Mouse (Mus musculus): ENCODE results near the gene Rbm33. TPM values are rescaled to one million over a fixed set of nuclear protein-coding genes. Genes with fewer than 3 reads are reported as not detected.

The Rbm33 gene
- polyA plus RNA-seq, 1 experiment from 2014 or later: 13.9 TPM

GRCm38 (mm10) chr5:28329024-28329806 is 12.3 kb downstream of the Rbm33 start:
- no peak for ATAC-seq (ENCODE audit: borderline replicate concordance, extremely low read depth, low FRiP score, low TSS enrichment)
- 75% methylated on average over 7 of the region's 7 CpGs for WGBS

GRCm38 (mm10) chr5:28333731-28334130 is 16.8 kb downstream of the Rbm33 start:
- no peak overlapping the region for H3K4me3 ChIP-seq
- H3K4me1 ChIP-seq: no peaks in the 10 kb centered on the region
- no peaks in the 10 kb centered on the region for H3K27me3 ChIP-seq
- WGBS: 85% methylated on average over 2 of the region's 2 CpGs
- no peak for ATAC-seq (ENCODE audit: borderline replicate concordance, extremely low read depth, low FRiP score, low TSS enrichment)
- H3K4me2 ChIP-seq: no peak overlapping the region
- H3K9ac ChIP-seq: no peak overlapping the region
- H3K9me3 ChIP-seq: no peaks in the 10 kb centered on the region
- peaks cover 45% of the 10 kb centered on the region for H3K36me3 ChIP-seq
- no peak overlapping the region for H3K27ac ChIP-seq

More at GRCm38 (mm10) chr5:28329024-28329806, 12.3 kb downstream of the Rbm33 start:
- no peaks in the 10 kb centered on the region for H3K4me1 ChIP-seq
- H3K27ac ChIP-seq: no peak overlapping the region
- H3K27me3 ChIP-seq: no peaks in the 10 kb centered on the region
- no peaks in the 10 kb centered on the region for H3K9me3 ChIP-seq
- peaks cover 14% of the 10 kb centered on the region for H3K36me3 ChIP-seq
- H3K4me2 ChIP-seq: no peak overlapping the region
- H3K4me3 ChIP-seq: no peak overlapping the region
- H3K9ac ChIP-seq: no peak overlapping the region

- no peak overlapping the region for H3K9ac ChIP-seq
- H3K4me1 ChIP-seq: no peaks in the 10 kb centered on the region
- H3K4me3 ChIP-seq: no peak overlapping the region
- peaks cover 45% of the 10 kb centered on the region for H3K36me3 ChIP-seq
- ATAC-seq (ENCODE audit: borderline replicate concordance, extremely low read depth, low FRiP score, low TSS enrichment): no peak
- H3K27me3 ChIP-seq: no peaks in the 10 kb centered on the region
- no peaks in the 10 kb centered on the region for H3K9me3 ChIP-seq
- no peak overlapping the region for H3K4me2 ChIP-seq
- H3K27ac ChIP-seq: no peak overlapping the region
Observed at GRCm38 (mm10) chr5:28351857-28352513, 35.1 kb downstream of the Rbm33 start.

- H3K9ac ChIP-seq: no peak overlapping the region
- H3K9me3 ChIP-seq: no peaks in the 10 kb centered on the region
- H3K27me3 ChIP-seq: no peaks in the 10 kb centered on the region
- H3K4me1 ChIP-seq: no peaks in the 10 kb centered on the region
- no peak overlapping the region for H3K27ac ChIP-seq
- no peak overlapping the region for H3K4me3 ChIP-seq
- no peak for ATAC-seq (ENCODE audit: borderline replicate concordance, extremely low read depth, low FRiP score, low TSS enrichment)
- H3K4me2 ChIP-seq: no peak overlapping the region
- peaks cover 59% of the 10 kb centered on the region for H3K36me3 ChIP-seq
Observed at GRCm38 (mm10) chr5:28355614-28356013, 38.7 kb downstream of the Rbm33 start.

- Histone ChIP-seq H3K36me3 (peaks cover 77% of the 10 kb centered on the region), H3K4me3 (no peak overlapping the region), H3K4me1 (no peaks in the 10 kb centered on the region), H3K9me3 (no peaks in the 10 kb centered on the region), H3K27ac (no peak overlapping the region), H3K9ac (no peak overlapping the region), H3K4me2 (no peak overlapping the region), H3K27me3 (no peaks in the 10 kb centered on the region)
- no peak for ATAC-seq (ENCODE audit: borderline replicate concordance, extremely low read depth, low FRiP score, low TSS enrichment)
- 80% methylated on average over 2 of the region's 2 CpGs for WGBS
Observed at GRCm38 (mm10) chr5:28360745-28361144, 43.8 kb downstream of the Rbm33 start.

- Histone ChIP-seq H3K9me3 (no peaks in the 10 kb centered on the region), H3K9ac (no peak overlapping the region), H3K4me2 (no peak overlapping the region), H3K27me3 (no peaks in the 10 kb centered on the region), H3K27ac (no peak overlapping the region), H3K4me3 (no peak overlapping the region), H3K4me1 (0 out of 2 replicates have a peak, but pooled peaks cover 2% of the 10 kb centered on the region), H3K36me3 (peaks cover 59% of the 10 kb centered on the region)
- ATAC-seq (ENCODE audit: borderline replicate concordance, extremely low read depth, low FRiP score, low TSS enrichment): no peak
- 61% methylated on average over 2 of the region's 2 CpGs for WGBS
Observed at GRCm38 (mm10) chr5:28368056-28368455, 51.1 kb downstream of the Rbm33 start.

- Histone ChIP-seq H3K27ac (peak overlapping the region; percentile 38), H3K9me3 (no peaks in the 10 kb centered on the region), H3K36me3 (peaks cover 34% of the 10 kb centered on the region; the same call in 1 of the 2 replicates), H3K4me1 (0 out of 2 replicates have a peak, but pooled peaks cover 2% of the 10 kb centered on the region), H3K9ac (no peak overlapping the region), H3K4me3 (no peak overlapping the region), H3K27me3 (no peaks in the 10 kb centered on the region), H3K4me2 (no peak overlapping the region)
- peak; percentile 52 for ATAC-seq (ENCODE audit: borderline replicate concordance, extremely low read depth, low FRiP score, low TSS enrichment)
Observed at GRCm38 (mm10) chr5:28370836-28371235, 53.9 kb downstream of the Rbm33 start.

- Histone ChIP-seq H3K9ac (no peak overlapping the region), H3K4me3 (no peak overlapping the region), H3K9me3 (no peaks in the 10 kb centered on the region), H3K27ac (no peak overlapping the region), H3K36me3 (peaks cover 22% of the 10 kb centered on the region; the same call in 1 of the 2 replicates), H3K4me1 (0 out of 2 replicates have a peak, but pooled peaks cover 2% of the 10 kb centered on the region), H3K27me3 (no peaks in the 10 kb centered on the region), H3K4me2 (no peak overlapping the region)
- no peak for ATAC-seq (ENCODE audit: borderline replicate concordance, extremely low read depth, low FRiP score, low TSS enrichment)
- 96% methylated on average over 1 of the region's 1 CpGs for WGBS
Observed at GRCm38 (mm10) chr5:28372172-28372664, 55.3 kb downstream of the Rbm33 start.

GRCm38 (mm10) chr5:28373498-28374427 is 56.8 kb downstream of the Rbm33 start:
- Histone ChIP-seq H3K27ac (no peak overlapping the region), H3K9me3 (no peaks in the 10 kb centered on the region), H3K4me2 (no peak overlapping the region), H3K4me1 (0 out of 2 replicates have a peak, but pooled peaks cover 2% of the 10 kb centered on the region), H3K27me3 (no peaks in the 10 kb centered on the region), H3K36me3 (peaks cover 23% of the 10 kb centered on the region), H3K9ac (no peak overlapping the region), H3K4me3 (no peak overlapping the region)
- no peak for ATAC-seq (ENCODE audit: borderline replicate concordance, extremely low read depth, low FRiP score, low TSS enrichment)
- 87% methylated on average over 2 of the region's 2 CpGs for WGBS

- H3K4me3 ChIP-seq: no peak overlapping the region
- H3K36me3 ChIP-seq: peaks cover 19% of the 10 kb centered on the region
- H3K27ac ChIP-seq: no peak overlapping the region
- no peak overlapping the region for H3K4me2 ChIP-seq
- H3K4me1 ChIP-seq: no peaks in the 10 kb centered on the region
- no peak overlapping the region for H3K9ac ChIP-seq
- no peaks in the 10 kb centered on the region for H3K27me3 ChIP-seq
- no peak for ATAC-seq (ENCODE audit: borderline replicate concordance, extremely low read depth, low FRiP score, low TSS enrichment)
- H3K9me3 ChIP-seq: no peaks in the 10 kb centered on the region
Observed at GRCm38 (mm10) chr5:28377299-28377698, 60.4 kb downstream of the Rbm33 start.

GRCm38 (mm10) chr5:28382289-28382688 is 65.4 kb downstream of the Rbm33 start:
- no peak overlapping the region for H3K4me2 ChIP-seq
- 88% methylated on average over 1 of the region's 1 CpGs for WGBS

More at GRCm38 (mm10) chr5:28382289-28382688, 65.4 kb downstream of the Rbm33 start:
- no peak for ATAC-seq (ENCODE audit: borderline replicate concordance, extremely low read depth, low FRiP score, low TSS enrichment)
- H3K27me3 ChIP-seq: no peaks in the 10 kb centered on the region
- H3K9me3 ChIP-seq: no peaks in the 10 kb centered on the region
- H3K4me1 ChIP-seq: no peaks in the 10 kb centered on the region
- peaks cover 41% of the 10 kb centered on the region for H3K36me3 ChIP-seq
- H3K4me3 ChIP-seq: no peak overlapping the region
- H3K27ac ChIP-seq: no peak overlapping the region
- no peak overlapping the region for H3K9ac ChIP-seq

All from lung, embryonic 15.5 days (tissue).